Mouse (Mus musculus): ENCODE measurements around the gene Ubl4b.

The Ubl4b gene

DNA sequence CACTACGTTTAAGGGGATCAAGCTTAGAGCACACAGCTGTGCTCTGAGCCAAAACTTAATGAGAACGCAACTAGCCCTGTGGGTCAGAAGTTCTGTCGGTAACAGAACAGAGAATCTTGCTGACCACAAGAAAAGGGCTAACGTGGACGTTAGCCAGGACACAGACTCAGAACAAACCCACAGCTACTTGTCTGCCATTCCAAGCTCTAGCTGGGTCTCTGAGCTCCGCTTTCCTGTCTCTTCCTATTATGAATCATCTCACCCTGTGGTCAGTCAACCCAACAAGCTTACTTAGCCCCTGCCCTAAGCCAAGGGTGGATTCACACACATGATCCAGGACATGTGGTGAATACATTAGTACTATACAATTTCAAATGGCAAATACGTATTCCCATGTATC, 12.9 kb upstream of the Ubl4b start:
- peak; percentile 23 to 31 for DNase-seq

DNA sequence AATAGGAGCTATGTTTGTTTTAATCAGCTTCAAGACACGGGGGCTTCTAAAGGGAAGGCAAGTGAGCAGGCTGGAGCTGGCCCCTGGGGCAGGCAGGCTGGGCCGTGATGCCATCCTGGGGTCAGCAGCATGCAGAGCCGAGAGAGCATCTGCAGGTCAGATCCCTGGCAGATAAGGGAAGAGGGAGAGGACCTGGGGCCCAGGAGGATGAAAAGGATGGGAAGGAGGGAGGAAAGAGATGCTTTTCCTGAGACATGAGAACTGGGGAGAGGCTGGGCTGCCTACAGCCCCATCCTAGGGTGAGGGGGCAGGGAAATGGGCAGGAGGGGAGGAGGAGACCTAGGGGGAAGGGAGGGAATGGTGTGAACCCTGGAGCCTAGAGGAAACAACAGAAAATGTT, 10.5 kb upstream of the Ubl4b start:
- DNase-seq = no peak

DNA sequence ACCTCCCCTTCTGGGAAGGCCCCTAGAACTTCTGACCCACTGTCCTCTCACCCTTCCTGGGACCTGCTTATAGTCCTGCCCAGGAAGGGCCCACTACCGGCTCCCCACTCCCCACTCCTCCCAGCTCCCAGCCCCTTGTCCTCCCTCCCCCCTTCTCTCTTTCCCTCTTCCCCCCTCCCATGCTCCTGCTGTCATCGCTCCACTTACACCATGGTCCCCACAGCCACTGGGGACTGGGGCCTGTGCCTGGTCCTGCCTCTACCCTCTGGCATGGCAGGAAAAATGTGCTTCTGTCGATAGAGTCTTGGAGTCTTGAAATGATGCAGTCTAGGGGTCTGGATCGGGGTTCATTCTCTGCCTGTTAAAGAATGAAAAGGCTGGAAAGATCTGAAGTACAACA, 9.0 kb upstream of the Ubl4b start:
- no peak for DNase-seq

DNA sequence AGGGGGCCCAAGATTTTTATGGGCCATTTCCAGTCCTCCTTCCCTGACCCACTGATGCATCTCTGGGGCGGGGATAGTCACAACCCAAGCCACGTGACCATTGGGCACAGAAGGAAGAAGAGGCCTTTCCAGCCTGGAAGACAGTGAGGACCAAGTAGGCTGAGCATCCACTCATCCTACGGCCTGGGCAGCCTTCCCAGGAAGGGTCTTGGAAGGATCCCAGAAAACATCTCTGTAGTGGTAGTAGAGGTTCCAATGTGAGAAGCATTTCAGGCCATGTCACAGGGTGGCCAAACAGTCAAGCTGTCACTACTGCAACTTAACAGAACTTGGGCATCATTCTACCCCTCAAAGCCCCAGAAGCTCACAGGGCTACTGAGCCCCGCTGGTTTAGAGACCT, 7.7 kb upstream of the Ubl4b start:
- no peak for DNase-seq

DNA sequence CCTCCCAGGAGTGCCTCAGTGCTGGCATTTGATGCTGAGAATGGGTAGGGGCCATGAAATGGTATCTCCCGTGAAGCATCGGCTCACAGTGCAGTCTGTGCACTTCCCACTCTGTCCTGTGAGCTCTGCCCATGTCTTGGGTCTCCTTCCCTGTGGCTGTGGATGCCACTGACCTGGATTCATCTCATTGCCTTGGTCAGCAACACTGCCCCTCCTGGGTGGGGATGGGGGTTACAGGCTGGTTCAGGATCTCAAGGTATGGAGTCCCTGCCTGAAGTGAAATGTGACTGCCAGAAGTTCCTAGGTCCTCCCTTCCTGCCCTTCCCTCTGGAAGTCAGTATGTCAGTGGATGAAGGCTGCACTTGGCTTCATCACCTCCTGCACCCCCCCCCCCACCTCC, 7.2 kb upstream of the Ubl4b start:
- DNase-seq = no peak

DNA sequence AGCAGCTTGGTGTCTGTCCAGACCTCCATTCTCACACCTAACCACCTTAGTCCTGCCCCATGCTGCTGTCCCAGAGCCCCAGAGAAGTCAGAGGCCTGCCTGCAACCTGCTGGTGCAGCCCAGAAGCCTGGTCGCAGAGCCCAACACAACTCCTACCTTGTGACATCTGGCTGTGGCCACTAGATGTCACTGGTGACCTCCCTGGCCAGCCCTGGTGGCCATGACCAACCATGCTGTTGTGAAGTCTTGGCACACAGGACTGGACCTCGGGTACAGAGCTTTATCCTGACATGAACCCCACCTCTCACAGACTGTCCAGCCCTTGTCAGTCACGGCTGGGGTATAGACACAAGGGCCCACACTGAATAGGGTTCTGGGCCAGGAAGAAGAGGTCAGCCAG, 4.3 kb upstream of the Ubl4b start:
- peak; percentile 70 to 80 for DNase-seq

DNA sequence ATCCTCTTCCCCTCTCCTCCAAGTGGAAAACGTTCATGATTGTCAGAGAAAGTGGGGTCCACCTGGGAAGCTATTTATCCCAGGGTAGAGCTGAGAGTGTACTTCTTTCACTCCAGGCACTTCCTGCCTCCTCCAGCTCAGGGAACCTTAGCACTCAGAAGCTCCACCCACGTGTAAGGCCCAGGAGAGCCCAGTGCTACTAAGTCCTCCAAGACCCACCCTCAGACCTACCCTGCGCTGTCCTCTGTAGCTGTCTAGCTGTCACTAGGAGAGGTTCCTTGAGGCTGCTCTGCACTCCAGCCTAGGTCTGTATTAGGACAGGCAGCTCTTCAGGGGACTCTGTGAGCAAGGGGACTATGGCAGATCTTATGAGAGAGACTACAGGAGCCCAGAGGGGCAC, 3.9 kb upstream of the Ubl4b start:
- no peak for DNase-seq

DNA sequence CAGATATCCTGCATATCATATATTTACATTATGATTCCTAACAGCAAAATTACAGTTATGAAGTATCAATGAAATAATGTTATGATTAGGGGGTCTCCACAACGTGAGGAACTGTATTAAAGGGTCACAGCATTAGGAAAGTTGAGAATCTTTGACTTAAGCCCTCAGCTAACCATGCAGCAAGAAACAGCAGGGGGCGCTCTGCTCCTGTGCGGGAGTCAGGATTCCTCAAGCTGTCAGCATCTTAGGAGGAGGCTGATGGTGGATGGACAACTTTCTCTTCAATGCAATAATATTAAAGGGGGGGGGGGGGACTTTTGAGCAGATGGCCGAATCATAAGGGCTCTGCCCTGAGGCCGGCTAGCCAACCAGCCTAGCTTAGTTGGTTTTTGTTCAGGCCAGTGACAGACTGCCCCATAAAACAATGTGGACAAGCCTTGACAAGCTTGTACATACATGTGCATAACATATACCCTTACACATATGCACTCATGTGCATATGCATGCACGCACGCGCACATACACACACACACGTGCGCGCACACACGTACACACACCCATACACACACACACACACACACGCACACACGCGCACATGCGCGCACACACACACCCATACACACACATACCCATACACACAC, 4.3 kb downstream of the Ubl4b start:
- DNase-seq = peak; percentile 56 to 91

DNA sequence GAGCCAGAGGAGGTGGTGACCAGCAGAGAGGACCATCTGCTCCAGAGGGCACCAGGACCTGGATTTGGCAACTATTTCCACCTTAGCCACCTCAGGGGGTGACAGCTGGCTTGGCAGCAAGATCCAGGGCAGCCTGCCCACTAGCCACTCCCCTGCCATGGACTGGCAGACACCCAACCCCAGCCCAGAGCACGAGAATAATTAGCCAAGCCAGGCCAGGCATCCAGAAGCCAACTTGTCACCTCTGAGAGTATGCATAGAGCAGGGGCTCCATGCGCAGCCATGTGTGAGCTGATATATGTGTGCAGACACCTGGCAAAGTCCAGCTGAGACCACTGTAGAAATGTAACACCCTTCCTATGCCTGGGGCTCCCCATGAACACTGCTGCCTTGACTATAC, 7.9 kb downstream of the Ubl4b start:
- DNase-seq = peak; percentile 69 to 82

DNA sequence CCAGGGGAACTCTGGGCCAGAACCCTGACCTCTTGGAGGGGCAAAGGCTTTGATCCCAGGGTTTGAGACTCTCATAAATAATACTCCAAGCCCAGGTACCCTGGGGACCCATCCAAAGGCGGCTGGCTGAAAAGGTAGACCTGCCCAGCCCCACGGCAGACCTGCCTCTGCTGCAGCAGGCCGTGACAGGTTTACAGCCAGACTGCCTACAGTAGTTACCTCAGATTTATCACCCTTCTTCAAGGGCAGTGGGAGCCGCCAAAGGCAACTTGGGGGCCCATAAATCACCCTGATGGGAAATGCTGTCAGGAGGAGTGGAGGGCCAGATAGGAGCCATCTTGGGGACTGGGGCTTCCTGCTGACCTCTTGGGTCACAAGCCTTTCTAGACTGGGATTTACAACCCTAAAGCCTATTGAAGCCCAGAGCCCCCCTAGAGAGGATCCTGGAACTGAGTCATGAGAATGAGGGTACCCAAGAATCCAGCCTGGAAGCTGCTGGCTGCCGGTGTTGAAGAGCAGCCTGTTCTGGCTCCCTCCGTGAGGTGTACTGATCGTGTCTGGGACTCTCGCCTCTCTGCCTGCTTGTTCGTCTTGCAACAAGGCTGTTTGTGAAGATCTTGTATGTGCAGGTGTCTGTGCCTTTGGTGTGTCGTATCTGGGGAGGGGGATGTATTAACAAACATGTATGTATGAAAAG, 9.0 kb downstream of the Ubl4b start:
- DNase-seq = no peak

DNA sequence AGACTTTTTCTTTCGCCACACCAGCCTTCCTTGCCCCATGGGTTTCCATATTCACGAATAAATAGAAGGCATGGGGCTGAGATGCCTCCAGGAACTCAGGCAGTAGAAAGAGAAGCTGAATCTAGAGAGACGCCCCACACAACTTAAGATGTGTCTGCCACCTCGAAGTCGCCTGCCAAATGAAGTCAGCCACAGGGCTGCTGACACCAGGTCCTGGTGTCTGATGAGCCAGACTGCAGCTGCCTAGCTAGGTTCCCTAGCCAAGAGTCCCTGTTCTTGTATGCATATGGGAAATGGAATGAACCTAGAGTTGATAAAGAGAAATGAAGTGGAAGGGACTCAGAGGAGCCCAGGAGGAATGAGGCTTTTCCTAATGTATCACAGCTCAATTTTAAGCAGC, 9.6 kb downstream of the Ubl4b start:
- DNase-seq = no peak

DNA sequence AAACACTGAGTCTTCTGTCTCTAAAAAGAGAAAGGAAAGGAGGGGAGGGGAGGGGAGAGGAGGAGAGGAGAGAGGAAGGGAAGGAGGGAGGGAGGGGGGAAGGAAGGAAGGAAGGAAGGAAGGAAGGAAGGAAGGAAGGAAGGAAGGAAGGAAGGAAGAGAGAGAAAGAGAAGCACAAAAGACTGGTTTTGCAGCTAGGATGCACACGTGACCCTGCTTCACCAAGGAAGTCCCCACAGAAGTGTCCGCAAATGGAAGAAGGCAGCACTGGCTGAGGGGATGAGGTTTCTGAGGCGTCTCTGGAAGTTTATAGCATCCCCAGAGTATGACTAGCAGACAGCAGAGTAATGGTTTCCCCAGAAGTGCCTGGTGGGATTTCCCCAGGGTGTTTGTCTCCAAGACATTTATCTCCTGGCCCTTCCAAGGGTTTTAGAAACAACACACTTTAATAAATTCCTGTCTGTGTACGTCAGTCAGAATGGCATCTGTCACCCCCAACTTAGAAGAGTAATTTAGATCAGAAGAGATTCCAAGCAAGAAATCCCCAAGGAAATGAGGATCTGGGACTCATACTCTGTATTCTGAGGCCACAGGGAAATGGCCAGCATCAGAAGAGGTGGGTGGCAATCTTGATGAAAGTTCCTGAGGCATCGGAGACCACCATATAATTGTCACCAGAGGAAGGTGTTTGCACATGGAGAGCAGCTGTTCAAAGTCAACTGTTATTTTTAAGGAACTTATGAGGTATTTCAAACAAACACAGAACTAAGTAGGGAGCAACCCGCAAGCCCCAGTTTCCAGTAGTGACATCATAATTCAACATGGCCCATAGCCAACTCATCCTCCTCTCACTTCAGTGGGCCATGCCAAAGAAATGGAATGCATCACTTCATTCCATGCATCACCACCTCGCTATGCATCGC, 11.5 kb downstream of the Ubl4b start:
- no peak for DNase-seq

DNA sequence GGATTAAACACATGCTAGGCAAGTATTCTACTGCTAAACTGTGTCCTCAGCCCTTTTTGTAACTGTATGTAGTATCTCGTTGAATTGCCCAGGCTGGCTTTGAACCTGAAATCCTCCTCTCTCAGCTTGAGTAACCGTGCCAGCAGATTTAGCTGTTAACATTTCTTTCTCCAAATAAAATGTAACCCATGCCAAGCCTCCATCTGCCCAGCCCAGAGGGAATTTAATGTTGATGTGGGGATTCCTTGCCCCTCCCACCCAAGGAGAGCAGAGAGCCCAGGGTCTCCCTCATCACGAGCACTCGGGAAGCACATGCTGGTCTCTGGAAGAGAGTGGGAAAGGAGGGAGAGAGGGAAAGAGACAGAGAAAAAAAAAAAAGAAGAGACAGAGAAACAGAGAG, 12.3 kb downstream of the Ubl4b start:
- no peak for DNase-seq

DNA sequence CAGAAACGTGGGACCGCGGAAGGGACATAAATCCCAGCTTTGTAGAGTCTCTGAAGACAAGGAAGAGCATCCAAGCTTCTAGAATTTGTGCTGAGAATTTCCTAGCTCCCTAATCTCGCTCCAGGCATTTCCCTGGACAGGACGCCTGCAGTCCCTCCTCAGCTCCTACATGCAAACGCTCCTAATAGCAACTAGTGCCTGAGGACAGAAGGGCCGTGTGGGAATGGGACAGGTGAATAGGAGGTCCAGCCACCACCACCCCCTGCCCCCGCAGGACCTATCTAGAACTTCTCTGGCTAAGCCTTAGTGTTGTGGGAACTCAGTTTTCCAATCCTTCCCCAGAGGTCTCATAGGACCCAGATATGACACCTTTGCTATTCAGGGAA, 17.4 kb downstream of the Ubl4b start:
- DNase-seq = no peak

DNA sequence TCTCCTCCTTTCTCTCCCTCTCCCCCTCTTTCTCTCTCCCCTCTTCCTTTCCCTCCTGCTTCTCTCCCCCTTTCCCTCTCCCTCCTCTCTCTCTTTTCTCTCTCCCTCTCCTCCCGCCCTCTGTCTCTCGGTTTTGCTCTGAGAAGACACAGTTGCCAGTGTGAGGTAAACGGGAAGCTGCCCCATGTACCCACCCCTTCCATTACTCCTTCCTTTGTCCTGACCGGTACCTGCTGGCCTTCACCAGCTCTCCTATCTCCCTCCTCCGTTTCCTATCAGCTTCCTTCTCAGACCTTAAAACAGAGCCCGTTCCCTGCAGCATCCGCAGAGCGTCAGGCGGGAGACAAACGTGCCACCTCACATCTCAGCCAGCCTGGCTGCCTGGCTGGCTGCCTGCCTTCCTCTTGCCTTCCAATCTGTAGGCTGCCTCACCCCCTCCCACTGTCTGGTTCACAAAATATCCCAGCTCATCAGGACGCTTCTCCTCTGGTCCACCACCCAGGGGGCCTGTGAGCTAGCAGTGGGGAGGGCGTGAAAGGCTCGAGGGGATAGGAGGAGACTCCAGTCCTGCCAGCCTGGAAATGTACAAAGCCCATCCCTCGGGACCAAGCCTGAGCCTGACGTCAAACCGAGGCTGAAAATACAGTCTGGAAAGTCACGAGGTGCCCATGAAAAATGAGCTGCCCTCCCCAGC, 17.9 kb downstream of the Ubl4b start:
- DNase-seq = peak in 1 of 2 experiments; percentile 8

DNA sequence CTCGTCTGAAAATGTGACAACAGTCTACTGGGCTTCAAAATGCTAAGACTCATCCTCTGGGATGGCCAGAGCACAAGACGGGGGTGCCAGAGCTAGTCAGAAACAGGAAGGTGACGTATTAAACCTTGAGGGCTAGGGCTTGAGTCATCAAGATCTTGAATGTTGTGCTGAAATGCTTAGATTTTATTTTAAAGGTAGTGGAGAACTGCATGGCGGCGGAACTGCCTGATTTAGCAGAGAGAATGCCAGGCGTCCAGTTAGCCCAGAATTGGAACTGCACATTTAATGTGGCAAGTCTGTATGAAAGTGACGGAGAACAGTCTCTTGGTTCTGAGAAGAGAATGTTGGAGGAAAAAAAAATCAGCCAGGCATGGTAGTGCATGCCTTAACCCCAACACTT, 19.9 kb downstream of the Ubl4b start:
- DNase-seq = no peak

DNA sequence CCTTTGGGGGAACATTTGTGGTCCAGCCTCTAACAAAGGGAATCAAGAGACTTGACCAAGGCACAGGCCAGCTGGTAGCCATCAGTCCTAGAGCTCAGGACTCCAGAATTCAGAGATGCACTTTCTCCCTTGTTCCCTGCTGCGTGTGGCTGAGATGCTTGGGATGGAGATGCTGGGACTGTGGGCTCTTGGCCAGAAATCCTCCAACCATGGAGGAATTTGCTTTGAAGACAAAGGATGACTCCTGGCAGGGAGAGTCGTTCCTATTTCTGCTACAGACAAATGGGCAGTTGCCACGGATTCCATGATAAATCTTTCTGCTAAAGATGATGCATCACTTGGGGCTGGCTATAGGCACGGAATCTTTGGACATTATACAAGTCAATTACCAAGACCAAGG, 21.3 kb downstream of the Ubl4b start:
- DNase-seq = no peak

DNA sequence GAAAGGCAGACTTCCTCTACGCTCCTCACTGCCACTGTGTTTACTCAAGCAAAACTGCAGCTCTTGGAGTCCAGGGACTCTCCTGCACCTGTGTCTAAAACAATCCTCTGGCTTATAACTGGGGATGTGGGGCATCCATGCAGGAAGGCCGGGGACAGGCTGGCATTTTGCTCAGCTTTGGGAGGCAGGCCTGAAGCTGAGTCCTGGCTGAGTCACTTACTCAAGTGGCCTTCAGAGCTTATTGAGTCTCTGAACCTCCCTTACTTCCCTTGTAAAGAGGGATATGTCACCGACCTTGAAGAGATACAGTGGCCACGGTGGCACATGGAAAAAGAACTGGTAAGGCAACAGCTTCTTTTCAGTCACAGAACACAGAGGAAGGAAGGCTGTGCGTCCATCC, 24.3 kb downstream of the Ubl4b start:
- no peak for DNase-seq

DNA sequence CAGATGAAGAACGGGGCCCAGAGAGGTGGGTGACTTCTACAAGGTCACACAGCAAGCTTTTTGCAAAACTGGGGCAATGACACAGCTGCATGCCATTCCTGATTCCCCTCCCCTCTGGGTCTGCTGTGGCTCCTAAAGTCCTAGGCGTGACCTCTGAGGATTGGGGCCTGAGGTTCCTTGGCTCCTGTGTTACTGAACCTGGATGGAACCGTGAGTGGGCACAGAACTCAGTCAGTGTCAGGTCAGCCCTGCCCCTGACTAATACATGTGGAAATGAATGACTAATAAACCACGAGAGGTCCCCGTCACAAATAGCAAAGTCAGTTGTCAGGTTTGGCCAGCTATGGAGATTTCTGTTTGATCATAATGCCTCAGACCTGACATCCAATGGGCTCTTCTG, 25.7 kb downstream of the Ubl4b start:
- DNase-seq = no peak

DNA sequence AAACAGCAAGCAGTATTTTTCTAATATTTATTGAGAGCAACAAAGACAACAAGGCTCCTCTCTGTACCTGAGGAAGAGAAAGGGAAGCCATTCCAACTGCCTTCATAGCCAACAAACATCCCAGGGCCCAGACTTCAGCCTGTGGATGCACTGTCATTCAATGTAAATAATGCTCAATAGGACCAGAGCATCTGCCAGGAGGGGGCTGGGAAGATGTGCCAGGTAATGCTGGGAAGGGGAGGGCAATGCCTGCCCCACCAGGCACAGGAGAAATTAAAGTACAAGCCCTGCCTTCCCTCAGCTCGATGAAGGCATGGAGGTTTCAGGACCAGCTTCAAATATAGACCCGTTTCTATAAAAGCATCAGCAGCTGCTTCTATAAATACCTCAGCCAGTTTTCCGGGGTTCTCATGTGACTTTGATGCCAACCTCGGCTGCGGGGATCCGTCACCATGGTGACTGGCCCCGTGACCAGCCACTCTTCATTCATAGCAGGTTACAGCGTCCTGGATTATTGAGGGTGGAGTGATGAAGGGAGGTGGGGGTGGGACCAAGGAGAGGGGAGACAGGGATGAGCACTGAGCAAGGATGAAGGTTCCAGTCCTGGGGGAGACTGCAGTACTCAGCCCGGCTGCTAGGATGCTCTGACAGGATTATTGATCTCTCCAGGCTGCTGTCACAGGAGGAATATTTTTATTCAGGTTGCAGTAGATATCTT, 26.3 kb downstream of the Ubl4b start:
- no peak for DNase-seq

DNA sequence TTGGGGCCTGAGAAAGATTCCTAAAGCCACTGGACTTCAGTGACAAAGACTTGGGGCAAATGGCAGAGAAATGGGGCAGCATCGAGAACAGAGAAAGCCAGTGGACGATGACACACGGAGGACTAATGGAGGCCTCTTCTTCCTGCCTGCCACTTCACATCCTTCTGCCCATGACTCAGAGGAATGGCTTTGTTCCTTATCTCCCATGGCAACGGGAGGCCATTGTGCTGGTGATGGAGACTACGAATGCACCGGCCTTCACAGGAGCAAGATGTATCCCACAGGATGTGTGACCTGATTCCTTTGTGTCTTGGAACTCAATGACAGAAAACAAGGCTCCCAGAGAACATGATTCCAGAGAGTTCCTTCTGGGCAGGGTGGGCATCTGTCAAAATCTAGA, 30.3 kb downstream of the Ubl4b start:
- no peak for DNase-seq

DNA sequence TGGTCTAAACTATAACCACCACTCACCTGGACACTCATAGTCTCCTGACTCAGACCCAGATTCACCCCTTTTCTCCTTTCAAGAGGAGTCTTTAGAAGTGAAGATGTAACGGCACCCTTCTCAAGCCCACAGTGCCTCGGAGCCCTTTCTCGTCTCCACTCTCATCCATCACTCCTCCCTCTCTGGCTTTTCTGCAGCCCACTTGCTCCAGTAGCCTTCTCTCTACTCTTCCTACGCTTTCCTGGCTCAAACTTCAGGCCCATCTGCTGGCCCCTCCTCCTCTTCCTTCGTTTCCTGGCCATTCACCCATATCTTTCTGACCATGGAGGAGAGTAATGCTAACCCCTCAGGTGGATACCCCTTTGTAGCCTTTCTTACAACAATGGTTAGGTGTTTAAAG, 33.9 kb downstream of the Ubl4b start:
- DNase-seq = no peak

Measured in kidney, postnatal 36 days (tissue).